ENCODE assay signal across 20 mouse cellular contexts in the genomic region with DNA sequence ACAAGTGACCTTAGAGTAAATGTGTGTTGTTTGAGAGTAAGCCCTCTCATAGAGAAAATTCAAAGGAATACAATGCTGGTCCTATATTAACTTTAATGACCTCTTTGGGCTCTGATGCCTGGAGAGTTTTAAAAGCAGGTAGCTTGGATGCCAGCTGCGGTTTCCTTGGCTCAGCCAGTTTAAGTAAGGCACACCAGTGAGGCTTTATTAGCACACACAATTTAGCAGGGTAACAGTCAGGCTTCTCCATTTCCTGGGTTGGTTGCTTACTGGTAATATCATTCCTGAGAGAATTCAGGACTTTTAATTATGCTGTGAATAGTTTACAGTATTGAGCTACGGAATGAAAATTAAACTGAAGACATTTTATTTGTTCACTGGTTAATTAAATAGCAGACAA.
DNase-seq lines count a peak whose midpoint lies in the region; ATAC-seq lines count a peak whose summit lies in the region.
"Had no signal": no experiment of that assay in that cellular context is flagged by ENCODE, and none has a peak within 500 bp of the region (broad histone marks: within the 10 kb centered on the region; RNA-seq: fewer than 3 reads in every experiment).

No protein-coding gene starts in this region.

- no peak overlapping the region for H3K9ac ChIP-seq in limb, embryonic 12.5 days (replicated peaks)
- H3K9ac ChIP-seq in neural tube, embryonic 14.5 days (replicated peaks; ENCODE audit: low read depth, low read length): no peak overlapping the region
- H3K9ac ChIP-seq in limb, embryonic 13.5 days: no peak overlapping the region
- H3K9ac ChIP-seq: embryonic facial prominence, embryonic 12.5 days; forebrain, embryonic 12.5 days; heart, embryonic 15.5 days; hindbrain, embryonic 14.5 days had no signal

- no peak overlapping the region for H3K4me3 ChIP-seq in limb, embryonic 12.5 days (replicated peaks)
- H3K4me3 ChIP-seq in limb, embryonic 10.5 days: no peak overlapping the region
- no peak overlapping the region for H3K4me3 ChIP-seq in neural tube, embryonic 14.5 days (ENCODE audit: low read depth, low read length)
- no peak overlapping the region for H3K4me3 ChIP-seq in limb, embryonic 13.5 days
- H3K4me3 ChIP-seq: embryonic facial prominence, embryonic 12.5 days; forebrain, embryonic 12.5 days; gastrocnemius, adult 2 months; heart, embryonic 15.5 days had no signal

- H3K27ac ChIP-seq in limb, embryonic 12.5 days: no peak overlapping the region
- no peak overlapping the region for H3K27ac ChIP-seq in limb, embryonic 10.5 days
- no peak overlapping the region for H3K27ac ChIP-seq in neural tube, embryonic 14.5 days (ENCODE audit: low read depth, low read length)
- no peak overlapping the region for H3K27ac ChIP-seq in limb, embryonic 13.5 days
- H3K27ac ChIP-seq: embryonic facial prominence, embryonic 12.5 days; forebrain, embryonic 12.5 days; gastrocnemius, adult 2 months; heart, embryonic 15.5 days; hindbrain, embryonic 14.5 days had no signal

- no peaks in the 10 kb centered on the region for H3K36me3 ChIP-seq in limb, embryonic 12.5 days
- H3K36me3 ChIP-seq in limb, embryonic 10.5 days: no peaks in the 10 kb centered on the region
- H3K36me3 ChIP-seq in neural tube, embryonic 14.5 days (ENCODE audit: control insufficient read depth, insufficient read depth, low read length): no peaks in the 10 kb centered on the region
- H3K36me3 ChIP-seq in limb, embryonic 13.5 days: no peaks in the 10 kb centered on the region
- H3K36me3 ChIP-seq: embryonic facial prominence, embryonic 12.5 days; forebrain, embryonic 12.5 days; heart, embryonic 15.5 days had no signal

- H3K9me3 ChIP-seq in limb, embryonic 12.5 days: no peaks in the 10 kb centered on the region
- no peaks in the 10 kb centered on the region for H3K9me3 ChIP-seq in limb, embryonic 10.5 days (replicated peaks)
- no peaks in the 10 kb centered on the region for H3K9me3 ChIP-seq in neural tube, embryonic 14.5 days (ENCODE audit: control insufficient read depth, low read length)
- 0 out of 2 replicates have a peak, but pooled peaks cover 4% of the 10 kb centered on the region for H3K9me3 ChIP-seq in limb, embryonic 13.5 days
- H3K9me3 ChIP-seq: embryonic facial prominence, embryonic 12.5 days; forebrain, embryonic 12.5 days; heart, embryonic 15.5 days had no signal

- WGBS in limb, embryonic 12.5 days: 23% methylated on average over 2 of the region's 2 CpGs
- WGBS in limb, embryonic 10.5 days: 78% methylated on average over 2 of the region's 2 CpGs
- WGBS in neural tube, embryonic 14.5 days: 45% methylated on average over 2 of the region's 2 CpGs
- WGBS in limb, embryonic 13.5 days: 17% methylated on average over 2 of the region's 2 CpGs

- peak; percentile 52; the same call in 1 of the 2 replicates for ATAC-seq in limb, embryonic 12.5 days (ENCODE audit: insufficient number of reproducible peaks, insufficient read depth, low FRiP score, low TSS enrichment, low read depth)
- ATAC-seq in neural tube, embryonic 14.5 days (ENCODE audit: low read depth): peak; percentile 65; the same call in 1 of the 2 replicates
- peak; percentile 44; the same call in 1 of the 2 replicates for ATAC-seq in limb, embryonic 13.5 days (ENCODE audit: low FRiP score, low read depth)
- ATAC-seq: forebrain, embryonic 16.5 days had no signal

- no peak for DNase-seq in limb, embryonic 10.5 days (ENCODE audit: low spot score)
- no peak for DNase-seq in neural tube, embryonic 10.5 days (ENCODE audit: extremely low spot score, low spot score)
- DNase-seq in spleen, postnatal 14 days (ENCODE audit: low spot score in 2 of 2): no peak
- DNase-seq: adrenal gland, postnatal 10 days; cerebellum, adult 11-12 months; cerebellum, adult 9-10 months; cerebellum, postnatal 25 days; gastrocnemius, adult 2 months; gastrocnemius, postnatal 36 days; heart, adult 18-20 months; heart, postnatal 14 days had no signal

- no peak overlapping the region for H3K4me2 ChIP-seq in limb, embryonic 12.5 days
- no peak overlapping the region for H3K4me2 ChIP-seq in neural tube, embryonic 14.5 days (ENCODE audit: low read depth, low read length)
- no peak overlapping the region; the same call in 1 of the 2 replicates for H3K4me2 ChIP-seq in limb, embryonic 13.5 days (replicated peaks)
- H3K4me2 ChIP-seq: embryonic facial prominence, embryonic 12.5 days; forebrain, embryonic 12.5 days; heart, embryonic 11.5 days; heart, embryonic 15.5 days; hindbrain, embryonic 14.5 days had no signal

- no peaks in the 10 kb centered on the region for H3K27me3 ChIP-seq in limb, embryonic 12.5 days
- H3K27me3 ChIP-seq in limb, embryonic 10.5 days (ENCODE audit: low read depth, poor library complexity, severe bottlenecking): no peaks in the 10 kb centered on the region
- H3K27me3 ChIP-seq in neural tube, embryonic 14.5 days (ENCODE audit: control insufficient read depth, insufficient read depth, low read length): no peaks in the 10 kb centered on the region
- H3K27me3 ChIP-seq in limb, embryonic 13.5 days: no peaks in the 10 kb centered on the region
- H3K27me3 ChIP-seq: embryonic facial prominence, embryonic 12.5 days; forebrain, embryonic 12.5 days; heart, embryonic 15.5 days had no signal

- peaks cover 5% of the 10 kb centered on the region; the same call in 1 of the 2 replicates for H3K4me1 ChIP-seq in limb, embryonic 12.5 days (replicated peaks)
- H3K4me1 ChIP-seq in limb, embryonic 10.5 days: no peaks in the 10 kb centered on the region
- H3K4me1 ChIP-seq in neural tube, embryonic 14.5 days (ENCODE audit: control insufficient read depth, insufficient read depth, low read length): no peaks in the 10 kb centered on the region
- H3K4me1 ChIP-seq in limb, embryonic 13.5 days: peaks cover 4% of the 10 kb centered on the region; the same call in 1 of the 2 replicates
- H3K4me1 ChIP-seq: embryonic facial prominence, embryonic 12.5 days; forebrain, embryonic 12.5 days; heart, embryonic 15.5 days had no signal
